Mouse (Mus musculus) heart, postnatal 0 days (tissue): Measurements from ENCODE around the gene Bcas3.

Source experiments
- CTCF ChIP-seq: IDR thresholded peaks from 2 replicates; pipeline ENCODE4 v1.5.1; 2016; ENCODE audit warnings: antibody characterized with exemption, control low read depth, low read depth
- EP300 ChIP-seq: IDR thresholded peaks from 2 replicates; pipeline ENCODE4 v1.6.1; 2016; ENCODE audit warnings: antibody characterized with exemption, low read depth

- no peak for TF ChIP-seq CTCF
- TF ChIP-seq EP300, result no peak
Measured at GRCm38 (mm10) chr11:85383975-85384821, 31.2 kb downstream of the Bcas3 start.
